Comparison of ENCODE assay signal across 8 mouse cellular contexts in the genomic region with DNA sequence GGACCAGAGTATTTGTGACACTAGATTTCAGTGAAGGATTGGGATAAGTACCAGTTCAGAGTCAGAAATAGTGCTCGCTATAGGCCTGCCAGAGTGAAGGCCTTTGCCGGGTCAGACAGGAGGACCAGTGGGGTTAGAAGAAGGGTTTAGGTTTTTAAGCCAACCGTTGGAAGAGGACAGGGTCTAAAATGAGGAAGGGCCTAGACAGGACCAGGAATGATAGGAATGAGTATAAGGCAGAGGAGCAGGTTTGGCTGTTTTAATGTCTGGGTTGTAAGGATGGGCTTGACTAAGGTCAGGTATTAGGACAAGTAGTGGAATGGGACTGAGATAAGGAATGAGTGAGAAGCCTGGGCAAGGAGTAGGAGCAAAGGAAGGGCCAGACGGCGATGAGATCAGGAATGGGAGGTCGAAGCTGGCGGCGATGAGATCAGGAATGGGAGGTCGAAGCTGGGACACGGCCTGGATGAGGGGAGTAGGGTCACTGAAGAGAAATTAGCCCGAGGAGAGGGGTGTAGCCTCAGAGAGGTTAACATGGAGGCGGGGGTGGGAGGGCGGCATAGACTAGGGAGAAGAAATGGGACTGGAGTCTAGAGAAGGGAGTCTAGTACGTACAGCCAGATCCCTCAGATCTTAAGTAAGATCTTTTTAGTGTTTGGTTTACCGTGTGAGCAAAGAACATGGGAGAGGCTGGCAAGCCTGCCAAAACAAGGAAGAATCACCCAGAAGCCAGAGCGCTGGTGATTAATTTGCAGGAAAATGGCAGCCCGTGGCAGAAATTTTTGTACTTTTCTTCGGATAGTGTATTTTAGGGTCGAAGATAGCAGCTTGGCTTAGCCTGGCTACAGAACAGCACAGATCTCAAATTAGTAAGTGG. TPM values are rescaled to one million over a fixed set of nuclear protein-coding genes. Genes with fewer than 3 reads are reported as not detected.
DNase-seq lines count a peak whose midpoint lies in the region; ATAC-seq and TF ChIP-seq lines count a peak whose summit lies in the region.

No protein-coding gene starts in this region.

- peak overlapping the region; percentile 97 to 98 for H3K4me3 ChIP-seq in MEL (ENCODE audit: control insufficient read depth in 1 of 2, insufficient read depth in 1 of 2, low read depth in 2 of 2, low read length in 2 of 2)
- peak overlapping the region; percentile 96 to 100 for H3K4me3 ChIP-seq in heart, embryonic 14.5 days (ENCODE audit: control insufficient read depth in 1 of 2, insufficient read depth in 1 of 2, low read depth in 1 of 2, low read length in 2 of 2)
- peak overlapping the region; percentile 98 for H3K4me3 ChIP-seq in liver, embryonic 12.5 days
- peak overlapping the region; percentile 98 for H3K4me3 ChIP-seq in stomach, embryonic 16.5 days (replicated peaks; ENCODE audit: low read length)

- H3K9me3 ChIP-seq in MEL (replicated peaks; ENCODE audit: insufficient read depth, low read length): no peaks in the 10 kb centered on the region
- H3K9me3 ChIP-seq in heart, embryonic 14.5 days (ENCODE audit: control insufficient read depth, low read length): no peaks in the 10 kb centered on the region
- H3K9me3 ChIP-seq in liver, embryonic 12.5 days (replicated peaks): no peaks in the 10 kb centered on the region
- H3K9me3 ChIP-seq in stomach, embryonic 16.5 days (replicated peaks; ENCODE audit: control insufficient read depth, low read length): no peaks in the 10 kb centered on the region

- peak; percentile 18 to 32 for DNase-seq in left cerebral cortex, postnatal 36 days (ENCODE audit: low spot score in 2 of 2)
- DNase-seq in left cerebral cortex, adult 18-20 months (ENCODE audit: low spot score in 2 of 2): no peak
- DNase-seq in MEL (ENCODE audit: low read depth, low spot score) (peak; percentile 52), MN1 (ENCODE audit: low spot score) (no peak)
- peak; percentile 31 to 42 for DNase-seq in cerebellum, postnatal 10 days

- ATAC-seq in heart, embryonic 14.5 days (ENCODE audit: insufficient number of reproducible peaks, insufficient read depth, low FRiP score, low read depth): no peak
- peak; percentile 28; the same call in 1 of the 2 replicates for ATAC-seq in liver, embryonic 12.5 days
- ATAC-seq in stomach, embryonic 16.5 days (ENCODE audit: insufficient read depth, low FRiP score): no peak

- TF ChIP-seq POLR2A in MEL (IDR thresholded peaks at IDR 0.05; ENCODE audit: control insufficient read depth in 1 of 2, insufficient read depth in 1 of 2, low read depth in 1 of 2, low read length in 2 of 2, poor library complexity in 1 of 2): 0 out of 4 replicates have a peak, but pooled peaks of 1 of the 2 experiments have one; percentile 31

- intact Hi-C loops in left cerebral cortex, postnatal 36 days (cut with DNase I): loop anchor here (2.0 kb wide), 1 partner anchor 89 kb away; no protein-coding TSS in a partner anchor

- TF ChIP-seq EP300 in MEL (IDR thresholded peaks at IDR 0.05; ENCODE audit: low read depth in 1 of 2, low read length in 2 of 2): 0 out of 4 replicates have a peak, but pooled peaks of 1 of the 2 experiments have one; percentile 13

- TF ChIP-seq RAD21 in MEL (IDR thresholded peaks at IDR 0.05; ENCODE audit: low read depth, low read length): no peak

- H3K27me3 ChIP-seq in MEL (ENCODE audit: control insufficient read depth in 1 of 2, insufficient read depth in 2 of 2, low read length in 2 of 2): no peaks in the 10 kb centered on the region
- no peaks in the 10 kb centered on the region for H3K27me3 ChIP-seq in heart, embryonic 14.5 days (ENCODE audit: control insufficient read depth, insufficient read depth, low read length)
- no peaks in the 10 kb centered on the region for H3K27me3 ChIP-seq in liver, embryonic 12.5 days (replicated peaks)
- H3K27me3 ChIP-seq in stomach, embryonic 16.5 days (ENCODE audit: control insufficient read depth, insufficient read depth, low read length): no peaks in the 10 kb centered on the region

- peak overlapping the region; percentile 87 for H3K4me2 ChIP-seq in heart, embryonic 14.5 days (ENCODE audit: low read length)
- peak overlapping the region; percentile 95 for H3K4me2 ChIP-seq in liver, embryonic 12.5 days
- peak overlapping the region; percentile 90 for H3K4me2 ChIP-seq in stomach, embryonic 16.5 days (ENCODE audit: low read depth, low read length)

- H3K36me3 ChIP-seq in MEL (ENCODE audit: control insufficient read depth in 1 of 2, insufficient read depth in 2 of 2, low read length in 2 of 2): peaks cover 10 to 35% of the 10 kb centered on the region in 2 experiments
- H3K36me3 ChIP-seq in heart, embryonic 14.5 days (ENCODE audit: control insufficient read depth, insufficient read depth, low read length): 0 out of 2 replicates have a peak, but pooled peaks cover 5% of the 10 kb centered on the region
- H3K36me3 ChIP-seq in liver, embryonic 12.5 days: peaks cover 19% of the 10 kb centered on the region
- H3K36me3 ChIP-seq in stomach, embryonic 16.5 days (ENCODE audit: control insufficient read depth, insufficient read depth, low read length): no peaks in the 10 kb centered on the region

- WGBS in heart, embryonic 14.5 days: 15% methylated on average over 19 of the region's 19 CpGs
- 9% methylated on average over 19 of the region's 19 CpGs for WGBS in liver, embryonic 12.5 days (ENCODE audit: insufficient replicate concordance)
- 13% methylated on average over 19 of the region's 19 CpGs for WGBS in stomach, embryonic 16.5 days

- peaks cover 63% of the 10 kb centered on the region for H3K79me2 ChIP-seq in MEL (ENCODE audit: control insufficient read depth, insufficient read depth, low read length, poor library complexity)

- peak overlapping the region; percentile 99 for H3K9ac ChIP-seq in MEL (ENCODE audit: control insufficient read depth, low read depth, low read length, poor library complexity, severe bottlenecking)
- peak overlapping the region; percentile 98 for H3K9ac ChIP-seq in heart, embryonic 14.5 days (ENCODE audit: low read length)
- H3K9ac ChIP-seq in liver, embryonic 12.5 days: peak overlapping the region; percentile 99
- H3K9ac ChIP-seq in stomach, embryonic 16.5 days (ENCODE audit: low read length): peak overlapping the region; percentile 99

- H3K27ac ChIP-seq in MEL (ENCODE audit: control insufficient read depth, low read depth, low read length): peak overlapping the region; percentile 78
- peak overlapping the region; percentile 94 to 96 for H3K27ac ChIP-seq in heart, embryonic 14.5 days (replicated peaks in 1 of 2; ENCODE audit: control insufficient read depth in 1 of 2, insufficient read depth in 1 of 2, low read depth in 2 of 2, low read length in 2 of 2)
- peak overlapping the region; percentile 93 for H3K27ac ChIP-seq in liver, embryonic 12.5 days
- H3K27ac ChIP-seq in stomach, embryonic 16.5 days (ENCODE audit: low read length): peak overlapping the region; percentile 90

- H3K4me1 ChIP-seq in MEL (ENCODE audit: control insufficient read depth in 1 of 2, insufficient read depth in 2 of 2, low read length in 2 of 2): peaks cover 12 to 13% of the 10 kb centered on the region in 2 experiments
- peaks cover 9 to 43% of the 10 kb centered on the region in 2 experiments for H3K4me1 ChIP-seq in heart, embryonic 14.5 days (ENCODE audit: control insufficient read depth in 2 of 2, insufficient read depth in 2 of 2, low read length in 2 of 2)
- H3K4me1 ChIP-seq in liver, embryonic 12.5 days: peaks cover 75% of the 10 kb centered on the region
- H3K4me1 ChIP-seq in stomach, embryonic 16.5 days (ENCODE audit: control insufficient read depth, insufficient read depth, low read length): peaks cover 29% of the 10 kb centered on the region

- TF ChIP-seq CTCF in MEL (IDR thresholded peaks at IDR 0.05 in 2 of 3, conservative IDR thresholded peaks at IDR 0.05 in 1 of 3; ENCODE audit: control insufficient read depth in 1 of 3, insufficient read depth in 1 of 3, low read depth in 2 of 3, low read length in 3 of 3, poor library complexity in 1 of 3, severe bottlenecking in 1 of 3): no peak

TF ChIP-seq in MEL, 35 proteins besides CTCF, POLR2A, EP300 and RAD21:
- 0 out of 2 replicates have a peak, but pooled peaks have one; percentile 25 for TF ChIP-seq MAZ (IDR thresholded peaks at IDR 0.05; ENCODE audit: low read depth, low read length)
- TF ChIP-seq MYB (IDR thresholded peaks at IDR 0.05; ENCODE audit: low read depth, low read length): no peak
- no peak for TF ChIP-seq E2F4 (IDR thresholded peaks at IDR 0.05; ENCODE audit: borderline replicate concordance, low read depth, low read length)
- peak; percentile 5; the same call in 1 of the 2 replicates for TF ChIP-seq HCFC1 (IDR thresholded peaks at IDR 0.05; ENCODE audit: low read depth, low read length)
- TF ChIP-seq TBP (IDR thresholded peaks at IDR 0.05; ENCODE audit: low read depth, low read length): no peak

RNA-seq across cellular contexts. Expression of a gene that starts 1.4 kb away (rescaled TPM):
- 10 to 100 TPM; 37.4 to 42.1 TPM for total RNA-seq in left cerebral cortex, postnatal 36 days (2021)
- 10 to 100 TPM; 39.3 to 39.4 TPM for total RNA-seq in left cerebral cortex, adult 18-20 months (2021)
- 26.9 and 27.0 TPM in 2 replicates for total RNA-seq in MEL (2012; rRNA removed)
- polyA plus RNA-seq in MEL (2012; ENCODE audit: insufficient read depth in 1 of 2, insufficient read length in 2 of 2, low read depth in 1 of 2, low replicate concordance in 2 of 2, missing spikeins in 1 of 2): 10 to 100 TPM; 31.9 to 40.8 TPM
- polyA plus RNA-seq in heart, embryonic 14.5 days (2014; fragmentation: Nextera tagmentation; extraction: Ambion mirVana): 11.9 and 12.9 TPM in 2 replicates
- polyA plus RNA-seq in liver, embryonic 12.5 days (2016; fragmentation: Nextera tagmentation; extraction: Ambion mirVana): 13.5 and 13.6 TPM in 2 replicates
- 4.8 and 5.4 TPM in 2 replicates for polyA plus RNA-seq in stomach, embryonic 16.5 days (2015; fragmentation: Nextera tagmentation; extraction: Ambion mirVana)

Comparison
In these comparisons a context has a peak if more than half of its experiments do, and no peak if none do; other contexts are left out.
1. DNase-seq: peak in left cerebral cortex, postnatal 36 days (2 of 2), MEL (single experiment) and cerebellum, postnatal 10 days (2 of 2); none in left cerebral cortex, adult 18-20 months (0 of 2) and MN1 (single experiment).
2. Peak in every context shown above with its lines, with median percentiles within 50 percentile points of each other: H3K27ac ChIP-seq, H3K4me3 ChIP-seq, H3K9ac ChIP-seq and H3K4me2 ChIP-seq.